Mouse (Mus musculus): ENCODE results near the gene Nup85.

- no peak for TF ChIP-seq POLR2A (IDR thresholded peaks at IDR 0.05; ENCODE audit: insufficient read depth, low read depth, low read length)
- no peak for TF ChIP-seq CTCF (IDR thresholded peaks at IDR 0.05)
Observed at GRCm38 (mm10) chr11:115603128-115603475, 38.9 kb downstream of the Nup85 start.

Data from heart, adult 2 months (tissue).